Mouse (Mus musculus) G1E-ER4 (cell line): ENCODE measurements around the gene Foxl2. TPM values are rescaled to one million over a fixed set of nuclear protein-coding genes. Genes with fewer than 3 reads are reported as not detected.

Source experiments
- GATA1 ChIP-seq: IDR thresholded peaks from one replicate; pipeline ENCODE4 v1.8.0; 2012; ENCODE audit warnings: low read length, inconsistent platforms
- polyA plus RNA-seq: library from polyadenylated mRNA; stranded (reverse); fragments of >175 nt; gene quantifications from 2 replicates; pipeline ENCODE4 v1.2.3, GENCODE M21; 2012

Foxl2 gene
- polyA plus RNA-seq, 1 experiment: not detected

- no peak for TF ChIP-seq GATA1
Observed at GRCm38 (mm10) chr9:98979431-98980416, 24.6 kb downstream of the Foxl2 start.

DNA sequence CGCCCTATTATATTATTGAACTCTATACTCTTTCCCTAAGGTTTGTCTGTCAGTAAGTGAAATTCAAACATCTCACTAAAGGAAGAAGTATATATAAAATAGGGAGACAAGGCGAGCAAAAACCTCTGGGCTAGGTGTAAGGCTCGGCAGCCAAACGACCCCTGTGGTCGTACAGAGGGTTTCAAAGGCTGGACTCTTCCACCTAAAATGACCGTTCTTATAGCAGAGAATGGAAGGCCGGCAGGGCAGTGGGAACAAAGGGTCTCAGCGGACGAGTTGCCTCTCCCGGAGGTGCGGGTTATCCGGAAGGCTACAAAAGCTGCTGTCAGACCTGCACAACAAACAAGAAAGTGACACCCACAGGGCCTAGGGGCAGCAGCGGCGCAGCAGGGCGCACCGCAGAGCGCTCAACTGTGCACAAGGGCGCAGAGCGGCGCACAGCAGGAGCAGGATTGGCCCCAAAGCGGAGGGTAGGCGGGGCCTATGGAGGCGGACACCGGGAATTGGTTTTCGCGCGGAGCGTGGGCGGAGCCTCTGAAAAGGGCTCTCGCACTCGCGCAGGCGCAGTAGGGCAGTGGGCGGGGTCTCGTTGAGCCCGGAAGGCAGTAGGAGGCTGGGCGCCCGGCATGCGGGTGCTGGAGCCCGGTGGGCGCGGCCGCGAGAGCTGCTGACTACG lies 30.9 kb downstream of the Foxl2 start, which contains the start of gene Faim:
Gene Faim, plus strand, starts transcription at position 574 of the 676 bp plus-strand sequence.
- TF ChIP-seq GATA1: no peak

- no peak for TF ChIP-seq GATA1
Observed at GRCm38 (mm10) chr9:98986476-98987096, 31.5 kb downstream of the Foxl2 start.

DNA sequence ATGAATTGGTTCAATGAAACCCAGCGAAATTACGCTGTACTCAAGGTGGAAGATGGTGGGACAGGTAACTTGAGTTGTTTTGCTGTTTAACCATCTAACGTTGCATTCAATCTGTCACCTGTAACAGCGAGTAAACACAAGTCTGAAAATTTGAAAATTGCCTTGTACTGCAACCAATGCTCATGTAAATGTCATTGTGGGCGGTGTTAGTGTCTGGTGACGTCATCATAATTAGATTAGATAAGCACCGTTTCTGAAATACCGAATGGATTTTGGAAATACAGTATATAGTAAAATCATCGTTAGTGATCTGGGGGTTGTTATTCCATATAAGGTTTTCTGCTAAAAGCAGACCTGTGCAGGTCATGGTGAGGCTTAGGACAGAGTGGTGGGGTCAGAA lies 32.0 kb downstream of the Foxl2 start:
- no peak for TF ChIP-seq GATA1

- TF ChIP-seq GATA1: no peak
Observed at GRCm38 (mm10) chr9:98994103-98994502, 39.0 kb downstream of the Foxl2 start.

DNA sequence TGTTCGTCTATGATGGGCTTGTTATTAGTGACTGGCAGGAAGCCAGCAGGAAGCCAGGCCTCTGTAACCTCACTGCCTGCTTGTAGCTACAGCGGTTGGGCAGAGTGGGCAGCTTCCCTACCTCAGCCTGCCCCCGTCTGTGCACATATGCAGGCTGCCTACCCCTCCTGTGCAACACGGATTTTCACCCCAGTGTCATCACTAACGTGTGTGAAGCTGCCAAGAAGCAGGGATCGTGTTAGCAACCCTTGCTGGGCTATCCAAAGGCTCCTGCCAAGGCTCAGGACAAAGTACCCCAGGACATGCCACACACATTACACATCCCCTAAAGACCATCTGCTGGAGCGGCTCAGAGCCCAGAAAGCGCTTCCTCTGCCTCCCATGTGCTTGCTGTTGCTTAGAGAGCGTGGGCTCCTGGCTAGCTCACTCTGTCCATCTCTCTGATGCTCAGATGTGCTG lies 44.8 kb downstream of the Foxl2 start:
- TF ChIP-seq GATA1: no peak

- TF ChIP-seq GATA1: no peak
Observed at GRCm38 (mm10) chr9:99001326-99001725, 46.2 kb downstream of the Foxl2 start.

Other genes with a start within 250 kb of the Foxl2 start
- not detected in 2 replicates for gene Prr23a1, start 112.8 kb upstream of the Foxl2 start, polyA plus RNA-seq
- not detected in 2 replicates for gene Prr23a2, start 98.8 kb upstream of the Foxl2 start, polyA plus RNA-seq
- gene Prr23a3, start 90.5 kb upstream of the Foxl2 start, polyA plus RNA-seq: not detected in 2 replicates
- gene 7420426K07Rik, start 52.2 kb upstream of the Foxl2 start, polyA plus RNA-seq: not detected in 2 replicates
- gene Faim, start 31.1 kb downstream of the Foxl2 start, polyA plus RNA-seq: 19.9 and 31.0 TPM in 2 replicates
- not detected in 2 replicates for gene Gm1123, start 80.4 kb downstream of the Foxl2 start, polyA plus RNA-seq
- 0.91 and 1.1 TPM in 2 replicates for gene Pik3cb, start 185.3 kb downstream of the Foxl2 start, polyA plus RNA-seq